In genomic region chr1:135156300-135156699, GRCm38 (mm10) we compare ENCODE assay signal across 15 mouse cellular contexts. TPM values are rescaled to one million over a fixed set of nuclear protein-coding genes. Genes with fewer than 3 reads are reported as not detected.
DNase-seq lines count a peak whose midpoint lies in the region; ATAC-seq and TF ChIP-seq lines count a peak whose summit lies in the region.
"Had no signal": no experiment of that assay in that cellular context is flagged by ENCODE, and none has a peak within 500 bp of the region (broad histone marks: within the 10 kb centered on the region; RNA-seq: fewer than 3 reads in every experiment).

No protein-coding gene starts in this region.

- no peak overlapping the region for H3K9ac ChIP-seq in forebrain, embryonic 15.5 days (replicated peaks)
- H3K9ac ChIP-seq in forebrain, embryonic 12.5 days = no peak overlapping the region
- no peak overlapping the region for H3K9ac ChIP-seq in midbrain, embryonic 14.5 days (replicated peaks; ENCODE audit: low read length)
- no peak overlapping the region for H3K9ac ChIP-seq in heart, embryonic 15.5 days
- no peak overlapping the region for H3K9ac ChIP-seq in midbrain, postnatal 0 days (replicated peaks; ENCODE audit: low read length, poor library complexity, severe bottlenecking)
- H3K9ac ChIP-seq: lung, embryonic 15.5 days had no signal

- H3K27me3 ChIP-seq in forebrain, embryonic 15.5 days = no peaks in the 10 kb centered on the region
- no peaks in the 10 kb centered on the region for H3K27me3 ChIP-seq in forebrain, embryonic 12.5 days
- no peaks in the 10 kb centered on the region for H3K27me3 ChIP-seq in midbrain, embryonic 14.5 days (ENCODE audit: control insufficient read depth, insufficient read depth, low read length)
- H3K27me3 ChIP-seq in midbrain, embryonic 10.5 days (ENCODE audit: low read depth, poor library complexity, severe bottlenecking) = no peaks in the 10 kb centered on the region
- peaks cover 50% of the 10 kb centered on the region for H3K27me3 ChIP-seq in heart, embryonic 15.5 days
- no peaks in the 10 kb centered on the region for H3K27me3 ChIP-seq in midbrain, postnatal 0 days (ENCODE audit: insufficient read depth, low read length)
- H3K27me3 ChIP-seq: lung, embryonic 15.5 days had no signal

- TF ChIP-seq CTCF in midbrain, postnatal 0 days (IDR thresholded peaks at IDR 0.05) = no peak

- no peak overlapping the region for H3K4me3 ChIP-seq in forebrain, embryonic 15.5 days
- no peak overlapping the region for H3K4me3 ChIP-seq in forebrain, embryonic 12.5 days (replicated peaks)
- H3K4me3 ChIP-seq in midbrain, embryonic 14.5 days (replicated peaks; ENCODE audit: low read depth, low read length) = no peak overlapping the region
- no peak overlapping the region for H3K4me3 ChIP-seq in midbrain, embryonic 10.5 days
- no peak overlapping the region for H3K4me3 ChIP-seq in heart, embryonic 15.5 days
- no peak overlapping the region for H3K4me3 ChIP-seq in midbrain, postnatal 0 days (ENCODE audit: low read depth, low read length)
- H3K4me3 ChIP-seq: gastrocnemius, adult 2 months; lung, embryonic 15.5 days had no signal

- H3K27ac ChIP-seq in forebrain, embryonic 15.5 days (replicated peaks) = peak overlapping the region; percentile 42; the same call in 1 of the 2 replicates
- H3K27ac ChIP-seq in forebrain, embryonic 12.5 days = no peak overlapping the region
- H3K27ac ChIP-seq in midbrain, embryonic 14.5 days (replicated peaks; ENCODE audit: low read depth, low read length) = 0 out of 2 replicates have a peak overlapping the region, but pooled peaks have one; percentile 13
- H3K27ac ChIP-seq in midbrain, embryonic 10.5 days (replicated peaks) = no peak overlapping the region
- no peak overlapping the region for H3K27ac ChIP-seq in heart, embryonic 15.5 days
- 0 out of 2 replicates have a peak overlapping the region, but pooled peaks have one; percentile 52 for H3K27ac ChIP-seq in midbrain, postnatal 0 days (ENCODE audit: low read depth, low read length)
- H3K27ac ChIP-seq: gastrocnemius, adult 2 months; lung, embryonic 15.5 days had no signal

- no peaks in the 10 kb centered on the region for H3K9me3 ChIP-seq in forebrain, embryonic 15.5 days
- H3K9me3 ChIP-seq in forebrain, embryonic 12.5 days = no peaks in the 10 kb centered on the region
- H3K9me3 ChIP-seq in midbrain, embryonic 14.5 days (ENCODE audit: control insufficient read depth, low read length) = no peaks in the 10 kb centered on the region
- no peaks in the 10 kb centered on the region for H3K9me3 ChIP-seq in midbrain, embryonic 10.5 days (replicated peaks)
- no peaks in the 10 kb centered on the region for H3K9me3 ChIP-seq in heart, embryonic 15.5 days (replicated peaks)
- no peaks in the 10 kb centered on the region for H3K9me3 ChIP-seq in midbrain, postnatal 0 days (ENCODE audit: low read length)
- H3K9me3 ChIP-seq: lung, embryonic 15.5 days had no signal

- no peak for ATAC-seq in forebrain, embryonic 15.5 days (replicated peaks)
- ATAC-seq in forebrain, embryonic 12.5 days (ENCODE audit: low FRiP score) = no peak
- no peak for ATAC-seq in midbrain, embryonic 14.5 days (ENCODE audit: low FRiP score, low TSS enrichment)
- ATAC-seq in heart, embryonic 15.5 days (replicated peaks; ENCODE audit: insufficient number of reproducible peaks, insufficient read depth, low FRiP score, low read depth) = peak; percentile 89
- no peak for ATAC-seq in midbrain, postnatal 0 days (ENCODE audit: low FRiP score)
- ATAC-seq in activated CD4-positive, CD25-positive, alpha-beta regulatory T cell, adult 4 months = no peak

- H3K4me2 ChIP-seq in forebrain, embryonic 15.5 days (replicated peaks) = no peak overlapping the region
- no peak overlapping the region for H3K4me2 ChIP-seq in forebrain, embryonic 12.5 days
- H3K4me2 ChIP-seq in midbrain, embryonic 14.5 days (ENCODE audit: low read length) = no peak overlapping the region
- H3K4me2 ChIP-seq in heart, embryonic 15.5 days = no peak overlapping the region
- no peak overlapping the region for H3K4me2 ChIP-seq in midbrain, postnatal 0 days (ENCODE audit: low read depth, low read length, poor library complexity, severe bottlenecking)
- H3K4me2 ChIP-seq: lung, embryonic 15.5 days had no signal

- no peak for DNase-seq in midbrain, embryonic 14.5 days
- no peak for DNase-seq in midbrain, embryonic 10.5 days (ENCODE audit: low spot score)
- no peak for DNase-seq in midbrain, postnatal 0 days (ENCODE audit: low spot score)
- DNase-seq in layer of hippocampus, adult 11-12 months (ENCODE audit: low spot score) = no peak
- DNase-seq: adrenal gland, postnatal 36 days; gastrocnemius, adult 2 months; kidney, adult 9 months had no signal

- H3K36me3 ChIP-seq in forebrain, embryonic 15.5 days = peaks cover 19% of the 10 kb centered on the region
- H3K36me3 ChIP-seq in forebrain, embryonic 12.5 days (replicated peaks) = peaks cover 28% of the 10 kb centered on the region
- peaks cover 38% of the 10 kb centered on the region for H3K36me3 ChIP-seq in midbrain, embryonic 14.5 days (ENCODE audit: control insufficient read depth, insufficient read depth, low read length)
- H3K36me3 ChIP-seq in midbrain, embryonic 10.5 days = peaks cover 36% of the 10 kb centered on the region
- H3K36me3 ChIP-seq in heart, embryonic 15.5 days = 0 out of 2 replicates have a peak, but pooled peaks cover 4% of the 10 kb centered on the region
- H3K36me3 ChIP-seq in midbrain, postnatal 0 days (ENCODE audit: insufficient read depth, low read length) = peaks cover 26% of the 10 kb centered on the region

- 75% methylated on average over 6 of the region's 6 CpGs for WGBS in forebrain, embryonic 15.5 days
- WGBS in forebrain, embryonic 12.5 days = 87% methylated on average over 6 of the region's 6 CpGs
- WGBS in midbrain, embryonic 14.5 days = 86% methylated on average over 6 of the region's 6 CpGs
- WGBS in midbrain, embryonic 10.5 days = 88% methylated on average over 6 of the region's 6 CpGs
- WGBS in heart, embryonic 15.5 days = 52% methylated on average over 6 of the region's 6 CpGs
- WGBS in midbrain, postnatal 0 days = 81% methylated on average over 6 of the region's 6 CpGs

- peaks cover 36% of the 10 kb centered on the region for H3K4me1 ChIP-seq in forebrain, embryonic 15.5 days
- peaks cover 35% of the 10 kb centered on the region for H3K4me1 ChIP-seq in forebrain, embryonic 12.5 days
- peaks cover 11% of the 10 kb centered on the region for H3K4me1 ChIP-seq in midbrain, embryonic 14.5 days (ENCODE audit: control insufficient read depth, insufficient read depth, low read length)
- H3K4me1 ChIP-seq in midbrain, embryonic 10.5 days = peaks cover 27% of the 10 kb centered on the region
- H3K4me1 ChIP-seq in heart, embryonic 15.5 days (replicated peaks) = peaks cover 36% of the 10 kb centered on the region
- H3K4me1 ChIP-seq in midbrain, postnatal 0 days (ENCODE audit: insufficient read depth, low read length) = peaks cover 7% of the 10 kb centered on the region

RNA-seq across cellular contexts. Expression of gene Arl8a, which starts 9.7 kb away (rescaled TPM):
- polyA plus RNA-seq in forebrain, embryonic 15.5 days (2015; fragmentation: Nextera tagmentation; extraction: Ambion mirVana) = 301 and 307 TPM in 2 replicates
- polyA plus RNA-seq in forebrain, embryonic 12.5 days (2016; fragmentation: Nextera tagmentation; extraction: Ambion mirVana) = 113 and 119 TPM in 2 replicates
- polyA plus RNA-seq in midbrain, embryonic 14.5 days (2014; fragmentation: Nextera tagmentation; extraction: Ambion mirVana) = 322 and 380 TPM in 2 replicates
- 46.5 and 67.6 TPM in 2 replicates for polyA plus RNA-seq in midbrain, embryonic 10.5 days (2016; fragmentation: Nextera tagmentation; extraction: Ambion mirVana)
- polyA plus RNA-seq in heart, embryonic 15.5 days (2015; fragmentation: Nextera tagmentation; extraction: Ambion mirVana) = 34.0 and 45.6 TPM in 2 replicates
- 317 and 384 TPM in 2 replicates for total RNA-seq in midbrain, postnatal 0 days (2014; rRNA removed)
- polyA plus RNA-seq in midbrain, postnatal 0 days (2015; fragmentation: Nextera tagmentation; extraction: Ambion mirVana) = 399 and 418 TPM in 2 replicates
- 10 to 100 TPM; 10.3 to 10.6 TPM for polyA plus RNA-seq in activated CD4-positive, CD25-positive, alpha-beta regulatory T cell, adult 4 months (2017; shearing (Covaris generic))

RNA-seq across cellular contexts. Expression of gene Gpr37l1, which starts 11.2 kb away (rescaled TPM):
- 0.31 and 0.33 TPM in 2 replicates for polyA plus RNA-seq in forebrain, embryonic 15.5 days (2015; fragmentation: Nextera tagmentation; extraction: Ambion mirVana)
- not detected in 2 replicates for polyA plus RNA-seq in forebrain, embryonic 12.5 days (2016; fragmentation: Nextera tagmentation; extraction: Ambion mirVana)
- 0.30 and 0.34 TPM in 2 replicates for polyA plus RNA-seq in midbrain, embryonic 14.5 days (2014; fragmentation: Nextera tagmentation; extraction: Ambion mirVana)
- not detected in 2 replicates for polyA plus RNA-seq in midbrain, embryonic 10.5 days (2016; fragmentation: Nextera tagmentation; extraction: Ambion mirVana)
- 0.06 TPM in 1 of 2 replicates, not detected in the other for polyA plus RNA-seq in heart, embryonic 15.5 days (2015; fragmentation: Nextera tagmentation; extraction: Ambion mirVana)
- 14.1 and 25.7 TPM in 2 replicates for total RNA-seq in midbrain, postnatal 0 days (2014; rRNA removed)
- 8.8 and 12.8 TPM in 2 replicates for polyA plus RNA-seq in midbrain, postnatal 0 days (2015; fragmentation: Nextera tagmentation; extraction: Ambion mirVana)
- polyA plus RNA-seq in activated CD4-positive, CD25-positive, alpha-beta regulatory T cell, adult 4 months (2017; shearing (Covaris generic)) = not detected
- total RNA-seq: ES-E14; liver, adult 2 months had no signal
- polyA plus RNA-seq: forebrain, embryonic 11.5 days; liver, adult 2 months had no signal

RNA-seq across cellular contexts. Expression of gene Ptpn7, which starts 23.8 kb away (rescaled TPM):
- polyA plus RNA-seq in forebrain, embryonic 15.5 days (2015; fragmentation: Nextera tagmentation; extraction: Ambion mirVana) = 0.23 and 0.24 TPM in 2 replicates
- polyA plus RNA-seq in forebrain, embryonic 12.5 days (2016; fragmentation: Nextera tagmentation; extraction: Ambion mirVana) = 0.78 and 1.0 TPM in 2 replicates
- polyA plus RNA-seq in midbrain, embryonic 14.5 days (2014; fragmentation: Nextera tagmentation; extraction: Ambion mirVana) = 0.27 and 0.62 TPM in 2 replicates
- polyA plus RNA-seq in midbrain, embryonic 10.5 days (2016; fragmentation: Nextera tagmentation; extraction: Ambion mirVana) = 1.3 and 2.4 TPM in 2 replicates
- 1.8 and 10.2 TPM in 2 replicates for polyA plus RNA-seq in heart, embryonic 15.5 days (2015; fragmentation: Nextera tagmentation; extraction: Ambion mirVana)
- 0.05 and 0.24 TPM in 2 replicates for total RNA-seq in midbrain, postnatal 0 days (2014; rRNA removed)
- polyA plus RNA-seq in midbrain, postnatal 0 days (2015; fragmentation: Nextera tagmentation; extraction: Ambion mirVana) = 0.05 and 0.15 TPM in 2 replicates
- polyA plus RNA-seq in activated CD4-positive, CD25-positive, alpha-beta regulatory T cell, adult 4 months (2017; shearing (Covaris generic)) = 100 to 1,000 TPM; 155 to 193 TPM

RNA-seq across cellular contexts. Expression of gene Lgr6, which starts 51.2 kb away (rescaled TPM):
- polyA plus RNA-seq in forebrain, embryonic 15.5 days (2015; fragmentation: Nextera tagmentation; extraction: Ambion mirVana) = 0.41 and 0.61 TPM in 2 replicates
- polyA plus RNA-seq in forebrain, embryonic 12.5 days (2016; fragmentation: Nextera tagmentation; extraction: Ambion mirVana) = 0.36 and 0.42 TPM in 2 replicates
- 0.87 and 0.98 TPM in 2 replicates for polyA plus RNA-seq in midbrain, embryonic 14.5 days (2014; fragmentation: Nextera tagmentation; extraction: Ambion mirVana)
- polyA plus RNA-seq in midbrain, embryonic 10.5 days (2016; fragmentation: Nextera tagmentation; extraction: Ambion mirVana) = 0.06 and 0.17 TPM in 2 replicates
- 3.4 and 5.9 TPM in 2 replicates for polyA plus RNA-seq in heart, embryonic 15.5 days (2015; fragmentation: Nextera tagmentation; extraction: Ambion mirVana)
- 2.5 and 3.8 TPM in 2 replicates for total RNA-seq in midbrain, postnatal 0 days (2014; rRNA removed)
- polyA plus RNA-seq in midbrain, postnatal 0 days (2015; fragmentation: Nextera tagmentation; extraction: Ambion mirVana) = 1.9 and 2.1 TPM in 2 replicates
- polyA plus RNA-seq in activated CD4-positive, CD25-positive, alpha-beta regulatory T cell, adult 4 months (2017; shearing (Covaris generic)) = not detected
- polyA plus RNA-seq: liver, adult 2 months had no signal

Comparison
In these comparisons a context has a peak if more than half of its experiments do, and no peak if none do; other contexts are left out.
1. H3K27ac ChIP-seq: peak in forebrain, embryonic 15.5 days (single experiment), midbrain, embryonic 14.5 days (single experiment) and midbrain, postnatal 0 days (single experiment); none in forebrain, embryonic 12.5 days (single experiment), midbrain, embryonic 10.5 days (single experiment) and heart, embryonic 15.5 days (single experiment).
2. RNA of gene Ptpn7, which starts 23.8 kb away (polyA plus RNA-seq): 155 to 193 TPM in activated CD4-positive, CD25-positive, alpha-beta regulatory T cell, adult 4 months; 1.3 to 2.4 TPM in midbrain, embryonic 10.5 days, 1.8 to 10.2 TPM in heart, embryonic 15.5 days, 0.78 to 1.0 TPM in forebrain, embryonic 12.5 days, 0.27 to 0.62 TPM in midbrain, embryonic 14.5 days, 0.23 to 0.24 TPM in forebrain, embryonic 15.5 days and 0.05 to 0.15 TPM in midbrain, postnatal 0 days; every median in the first group is over 10 times any median in the second.